Mouse (Mus musculus) small intestine, adult 2 months (tissue): ENCODE results near the gene Tmem92.

Source experiments
- CTCF ChIP-seq: fragments of 200-500 bp; IDR thresholded peaks from 2 replicates; pipeline ENCODE4 v1.5.1; 2012; ENCODE audit warnings: low read depth, mild to moderate bottlenecking, control low read depth, inconsistent platforms, low read length, moderate library complexity, mixed read lengths; ENCODE audit not compliant: insufficient replicate concordance, insufficient read length; ENCODE audit errors: extremely low read depth
- POLR2A ChIP-seq: fragments of 200-500 bp; IDR thresholded peaks from 2 replicates; pipeline ENCODE4 v1.6.1; 2012; ENCODE audit warnings: low read depth, mild to moderate bottlenecking, control low read depth, inconsistent platforms, low read length, moderate library complexity

DNA sequence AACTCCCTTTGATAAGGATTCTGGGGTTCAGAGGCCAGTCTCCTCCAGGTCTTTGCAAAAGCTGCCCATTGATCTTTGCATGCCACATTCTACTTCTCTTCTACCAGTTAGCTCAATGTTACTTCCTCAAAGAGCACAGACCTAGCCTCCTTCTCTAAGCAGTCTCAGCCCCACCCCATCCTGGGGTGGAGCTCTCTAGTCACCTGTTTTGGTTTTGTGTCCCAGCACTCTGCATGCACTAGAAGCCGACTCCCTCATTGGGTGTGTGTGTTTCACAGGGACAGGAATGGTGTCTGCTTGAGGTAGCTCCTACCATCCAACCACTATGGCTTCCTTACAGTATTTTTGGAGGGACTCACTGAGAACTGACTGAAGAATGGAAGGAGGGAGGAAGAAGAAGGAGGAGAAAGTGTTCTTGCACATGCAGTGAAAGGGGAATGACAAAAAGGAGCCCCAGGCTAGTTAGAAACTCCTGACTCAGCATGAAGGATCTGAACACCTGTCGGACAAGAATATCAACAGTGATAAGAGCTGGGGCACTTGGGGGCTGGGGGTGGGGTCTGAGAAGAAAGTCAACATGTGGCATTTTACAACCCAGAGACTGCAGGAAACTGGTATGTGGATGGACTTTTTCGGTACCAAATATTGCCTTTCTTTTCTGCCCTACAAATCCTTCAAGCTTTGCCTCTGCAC is 10.0 kb downstream of the Tmem92 start:
- TF ChIP-seq POLR2A = no peak
- no peak for TF ChIP-seq CTCF
